Mouse (Mus musculus) E14TG2a.4 (cell line): ENCODE results near the gene Gpx7.

Experiments
- CTCF ChIP-seq: conservative IDR thresholded peaks from 2 replicates; pipeline ENCODE4 v1.5.1; 2014; ENCODE audit warnings: low read length
- NANOG ChIP-seq: IDR thresholded peaks from 2 replicates; pipeline ENCODE4 v1.6.1; 2014; ENCODE audit warnings: borderline replicate concordance, low read length, mixed read lengths
- POU5F1 ChIP-seq: IDR thresholded peaks from 2 replicates; pipeline ENCODE4 v1.6.1; 2014; ENCODE audit warnings: low read length, borderline replicate concordance

DNA sequence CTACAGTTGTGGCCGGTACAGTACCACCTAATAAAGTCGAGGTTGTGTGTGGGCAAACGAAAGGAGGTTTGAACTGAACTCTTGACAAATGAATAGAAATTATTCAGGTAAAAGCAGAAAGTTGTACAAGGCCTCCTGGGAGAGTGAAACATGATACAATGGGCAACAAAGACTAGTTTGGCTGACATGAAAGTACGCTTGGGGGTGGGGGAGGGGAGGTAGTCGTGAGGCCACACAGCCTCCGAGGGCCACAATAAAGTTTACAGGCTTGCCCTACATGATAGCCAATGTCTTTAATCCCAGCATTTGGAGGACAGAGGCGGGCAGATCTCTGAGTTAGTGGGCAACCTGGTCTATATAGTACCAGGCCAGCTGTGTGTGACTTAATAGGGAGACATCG, 860 bp upstream of the Gpx7 start:
- no peak for TF ChIP-seq CTCF
- TF ChIP-seq POU5F1 = no peak
- TF ChIP-seq NANOG = no peak
